Mouse (Mus musculus) hindbrain, embryonic 12.5 days (tissue): Measurements from ENCODE around the gene Plekha7. TPM values are rescaled to one million over a fixed set of nuclear protein-coding genes. Genes with fewer than 3 reads are reported as not detected.
A peak's percentile ranks its signal among the peaks of the same experiment; 100 is the strongest.

Experiments used
- ATAC-seq: fragments of 200-750 bp; cut with Nextera tagmentation; 2 replicates; pipeline ENCODE4 v1.8.0; 2017; ENCODE audit warnings: moderate TSS enrichment; ENCODE audit not compliant: low FRiP score
- H3K27ac ChIP-seq: fragments of 300-500 bp; sonication (generic); 2 replicates; pipeline ENCODE4 v1.5.1; 2016; ENCODE audit warnings: mild to moderate bottlenecking
- H3K27me3 ChIP-seq: fragments of 300-500 bp; sonication (generic); 2 replicates; pipeline ENCODE4 v1.6.1; 2016; ENCODE audit warnings: mild to moderate bottlenecking
- H3K36me3 ChIP-seq: fragments of 300-500 bp; sonication (generic); 2 replicates; pipeline ENCODE4 v1.6.1; 2016; ENCODE audit warnings: mild to moderate bottlenecking
- H3K4me1 ChIP-seq: fragments of 300-500 bp; sonication (generic); 2 replicates; pipeline ENCODE4 v1.6.1; 2016
- H3K4me2 ChIP-seq: fragments of 300-500 bp; sonication (generic); replicated peaks from 2 replicates; pipeline ENCODE4 v1.6.1; 2016; ENCODE audit warnings: mild to moderate bottlenecking
- H3K4me3 ChIP-seq: fragments of 300-500 bp; sonication (generic); 2 replicates; pipeline ENCODE4 v1.5.1; 2016; ENCODE audit warnings: mild to moderate bottlenecking
- H3K9ac ChIP-seq: fragments of 300-500 bp; sonication (generic); 2 replicates; pipeline ENCODE4 v1.6.1; 2016; ENCODE audit warnings: mild to moderate bottlenecking, moderate library complexity
- H3K9me3 ChIP-seq: fragments of 300-500 bp; sonication (generic); replicated peaks from 2 replicates; pipeline ENCODE4 v1.6.1; 2016; ENCODE audit warnings: mild to moderate bottlenecking
- WGBS: fragments of 180-500 bp; shearing (Covaris S2); methylation state at CpG from one replicate; pipeline ENCODE4 v1.1.7; 2016; 5-methylcytosine and 5-hydroxymethylcytosine counted together
- polyA plus RNA-seq: library from polyadenylated mRNA; unstranded; fragments of >200 nt; fragmentation: Nextera tagmentation; extraction: Ambion mirVana; gene quantifications from 2 replicates; pipeline ENCODE4 v1.2.1, GENCODE M21; 2016

Gene Plekha7
- polyA plus RNA-seq, 1 experiment from 2014 or later: 12.5 TPM

GRCm38 (mm10) chr7:116226316-116226715 is 81.9 kb downstream of the Plekha7 start:
- peaks cover 22% of the 10 kb centered on the region for H3K4me1 ChIP-seq
- no peak overlapping the region for H3K9ac ChIP-seq
- no peak overlapping the region for H3K4me2 ChIP-seq
- 91% methylated on average over 6 of the region's 6 CpGs for WGBS
- no peak overlapping the region for H3K4me3 ChIP-seq
- H3K36me3 ChIP-seq: no peaks in the 10 kb centered on the region
- H3K9me3 ChIP-seq: no peaks in the 10 kb centered on the region
- no peak for ATAC-seq
- H3K27ac ChIP-seq: no peak overlapping the region
- H3K27me3 ChIP-seq: no peaks in the 10 kb centered on the region

- ATAC-seq: no peak
- Histone ChIP-seq H3K9me3 (no peaks in the 10 kb centered on the region), H3K4me3 (no peak overlapping the region), H3K9ac (no peak overlapping the region), H3K36me3 (no peaks in the 10 kb centered on the region), H3K4me2 (no peak overlapping the region), H3K27ac (no peak overlapping the region), H3K27me3 (no peaks in the 10 kb centered on the region), H3K4me1 (peaks cover 26% of the 10 kb centered on the region)
- WGBS: 93% methylated on average over 2 of the region's 2 CpGs
These were observed 83.6 kb downstream of the Plekha7 start for GRCm38 (mm10) chr7:116224543-116224942.

GRCm38 (mm10) chr7:116223010-116223783 is 85.0 kb downstream of the Plekha7 start:
- Histone ChIP-seq H3K4me3 (no peak overlapping the region), H3K9me3 (0 out of 2 replicates have a peak, but pooled peaks cover 2% of the 10 kb centered on the region), H3K4me1 (peaks cover 26% of the 10 kb centered on the region), H3K4me2 (no peak overlapping the region), H3K27ac (no peak overlapping the region; the same call in 1 of the 2 replicates), H3K9ac (no peak overlapping the region), H3K36me3 (no peaks in the 10 kb centered on the region), H3K27me3 (no peaks in the 10 kb centered on the region)
- peak; percentile 51; the same call in 1 of the 2 replicates for ATAC-seq
- WGBS: 29% methylated on average over 14 of the region's 14 CpGs

GRCm38 (mm10) chr7:116222288-116223009 is 85.7 kb downstream of the Plekha7 start:
- H3K27me3 ChIP-seq: no peaks in the 10 kb centered on the region
- H3K9ac ChIP-seq: no peak overlapping the region
- 0 out of 2 replicates have a peak, but pooled peaks cover 2% of the 10 kb centered on the region for H3K9me3 ChIP-seq
- ATAC-seq: peak; percentile 20; the same call in 1 of the 2 replicates
- H3K4me1 ChIP-seq: peaks cover 26% of the 10 kb centered on the region
- 56% methylated on average over 8 of the region's 8 CpGs for WGBS
- no peak overlapping the region for H3K4me3 ChIP-seq
- H3K36me3 ChIP-seq: no peaks in the 10 kb centered on the region
- H3K27ac ChIP-seq: no peak overlapping the region
- no peak overlapping the region for H3K4me2 ChIP-seq

GRCm38 (mm10) chr7:116221883-116222282 is 86.3 kb downstream of the Plekha7 start:
- Histone ChIP-seq H3K4me2 (no peak overlapping the region), H3K36me3 (no peaks in the 10 kb centered on the region), H3K27ac (no peak overlapping the region), H3K4me3 (no peak overlapping the region), H3K27me3 (no peaks in the 10 kb centered on the region), H3K9ac (no peak overlapping the region), H3K9me3 (0 out of 2 replicates have a peak, but pooled peaks cover 2% of the 10 kb centered on the region), H3K4me1 (peaks cover 26% of the 10 kb centered on the region)
- no peak for ATAC-seq
- WGBS: 49% methylated on average over 7 of the region's 7 CpGs

- no peak for ATAC-seq
- Histone ChIP-seq H3K4me2 (no peak overlapping the region), H3K27me3 (no peaks in the 10 kb centered on the region), H3K4me3 (no peak overlapping the region), H3K36me3 (no peaks in the 10 kb centered on the region), H3K27ac (no peak overlapping the region), H3K9me3 (peaks cover 8% of the 10 kb centered on the region; the same call in 1 of the 2 replicates), H3K4me1 (peaks cover 23% of the 10 kb centered on the region), H3K9ac (no peak overlapping the region)
- 87% methylated on average over 12 of the region's 12 CpGs for WGBS
These were observed 88.0 kb downstream of the Plekha7 start for GRCm38 (mm10) chr7:116220103-116220707.

- Histone ChIP-seq H3K9me3 (peaks cover 8% of the 10 kb centered on the region; the same call in 1 of the 2 replicates), H3K4me2 (no peak overlapping the region), H3K27ac (no peak overlapping the region), H3K9ac (no peak overlapping the region), H3K4me1 (peaks cover 17% of the 10 kb centered on the region), H3K36me3 (no peaks in the 10 kb centered on the region), H3K27me3 (no peaks in the 10 kb centered on the region), H3K4me3 (no peak overlapping the region)
- 95% methylated on average over 7 of the region's 7 CpGs for WGBS
- no peak for ATAC-seq
These were observed 90.4 kb downstream of the Plekha7 start for GRCm38 (mm10) chr7:116217747-116218146.

GRCm38 (mm10) chr7:116211904-116212303 is 96.3 kb downstream of the Plekha7 start:
- Histone ChIP-seq H3K4me1 (peaks cover 36% of the 10 kb centered on the region), H3K9ac (no peak overlapping the region), H3K36me3 (no peaks in the 10 kb centered on the region), H3K27ac (0 out of 2 replicates have a peak overlapping the region, but pooled peaks have one; percentile 7), H3K9me3 (peaks cover 6% of the 10 kb centered on the region; the same call in 1 of the 2 replicates), H3K27me3 (no peaks in the 10 kb centered on the region), H3K4me3 (no peak overlapping the region), H3K4me2 (no peak overlapping the region)
- ATAC-seq: no peak
- 25% methylated on average over 9 of the region's 9 CpGs for WGBS

GRCm38 (mm10) chr7:116209926-116210631 is 98.1 kb downstream of the Plekha7 start:
- Histone ChIP-seq H3K36me3 (no peaks in the 10 kb centered on the region), H3K27me3 (no peaks in the 10 kb centered on the region), H3K27ac (peak overlapping the region; percentile 57; the same call in 1 of the 2 replicates), H3K9ac (no peak overlapping the region), H3K4me3 (no peak overlapping the region), H3K4me1 (peaks cover 36% of the 10 kb centered on the region), H3K9me3 (no peaks in the 10 kb centered on the region), H3K4me2 (peak overlapping the region; percentile 8)
- ATAC-seq: peak; percentile 53
- WGBS: 16% methylated on average over 10 of the region's 10 CpGs

GRCm38 (mm10) chr7:116208880-116209279 is 99.3 kb downstream of the Plekha7 start:
- Histone ChIP-seq H3K27ac (no peak overlapping the region), H3K4me3 (no peak overlapping the region), H3K27me3 (no peaks in the 10 kb centered on the region), H3K9me3 (no peaks in the 10 kb centered on the region), H3K36me3 (no peaks in the 10 kb centered on the region), H3K9ac (no peak overlapping the region), H3K4me2 (no peak overlapping the region), H3K4me1 (peaks cover 36% of the 10 kb centered on the region)
- ATAC-seq: no peak; the same call in 1 of the 2 replicates
- 44% methylated on average over 8 of the region's 8 CpGs for WGBS

GRCm38 (mm10) chr7:116206806-116207571 is 101.2 kb downstream of the Plekha7 start:
- H3K4me3 ChIP-seq: no peak overlapping the region
- H3K27ac ChIP-seq: no peak overlapping the region
- no peaks in the 10 kb centered on the region for H3K27me3 ChIP-seq
- no peak for ATAC-seq
- H3K36me3 ChIP-seq: no peaks in the 10 kb centered on the region
- no peaks in the 10 kb centered on the region for H3K9me3 ChIP-seq
- peaks cover 38% of the 10 kb centered on the region for H3K4me1 ChIP-seq
- 53% methylated on average over 7 of the region's 7 CpGs for WGBS
- no peak overlapping the region for H3K9ac ChIP-seq
- H3K4me2 ChIP-seq: no peak overlapping the region
